Mouse (Mus musculus) adrenal gland, adult 10 weeks (tissue): ENCODE measurements around the gene Tnfrsf19. TPM values are rescaled to one million over a fixed set of nuclear protein-coding genes. Genes with fewer than 3 reads are reported as not detected.

Source experiments
- polyA plus RNA-seq: library from polyadenylated mRNA; stranded (reverse); fragments of 350-450 nt; fragmentation: Illumina TruSeq; extraction: RNeasy Lipid Tissue Mini Kit (QIAGEN cat#74804); gene quantifications from one replicate; pipeline ENCODE4 v1.2.3, GENCODE M21; 2014; ENCODE audit warnings: low read depth, low replicate concordance

Tnfrsf19 gene
- 135 TPM for polyA plus RNA-seq

GRCm38 (mm10) chr14:61046091-61046681 is at the start of gene Tnfrsf19:
Gene Tnfrsf19, minus strand, starts transcription at chr14:61046490.

Other genes starting within 250 kb of the Tnfrsf19 start
- gene Sacs, start 92.0 kb upstream of the Tnfrsf19 start, polyA plus RNA-seq, result 16.6 TPM
- gene Sgcg, start 212.0 kb upstream of the Tnfrsf19 start, polyA plus RNA-seq, result 0.29 TPM